26 mouse cellular contexts compared by ENCODE assay signal in the genomic region with DNA sequence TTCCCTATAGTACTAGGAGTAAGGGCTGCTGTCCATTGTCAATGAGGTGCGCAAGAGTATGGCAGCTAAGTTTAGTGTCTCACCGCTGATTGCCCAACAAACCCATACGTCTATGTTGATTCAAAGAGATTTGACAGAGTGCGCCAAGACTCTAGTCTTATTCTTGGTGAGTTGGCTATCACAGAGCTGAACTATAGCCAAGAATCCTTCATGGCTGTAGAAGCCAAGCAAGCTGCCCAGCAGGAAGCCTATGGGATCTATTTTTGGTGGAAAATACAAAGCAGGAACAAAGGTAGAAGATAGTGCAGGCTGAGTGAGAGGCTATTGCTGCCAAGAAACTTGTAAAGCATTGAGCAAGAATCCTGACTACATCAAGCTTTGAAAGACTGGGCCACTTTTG.
DNase-seq lines count a peak whose midpoint lies in the region; ATAC-seq and TF ChIP-seq lines count a peak whose summit lies in the region.
"Had no signal": no experiment of that assay in that cellular context is flagged by ENCODE, and none has a peak within 500 bp of the region (broad histone marks: within the 10 kb centered on the region; RNA-seq: fewer than 3 reads in every experiment).

No protein-coding gene starts in this region.

- TF ChIP-seq CTCF in cerebellum, adult 2 months (IDR thresholded peaks at IDR 0.05; ENCODE audit: borderline replicate concordance, insufficient read depth, low read depth, low read length), result no peak

- H3K36me3 ChIP-seq in midbrain, embryonic 15.5 days (replicated peaks), result no peaks in the 10 kb centered on the region
- H3K36me3 ChIP-seq: hindbrain, embryonic 12.5 days; kidney, embryonic 15.5 days; limb, embryonic 13.5 days; liver, embryonic 12.5 days; neural tube, embryonic 13.5 days; stomach, embryonic 15.5 days had no signal

- intact Hi-C loops in heart, postnatal 14 days (cut with DNase I), result no loop called here

- peaks cover 6% of the 10 kb centered on the region; the same call in 1 of the 2 replicates for H3K4me1 ChIP-seq in cerebellum, adult 2 months (ENCODE audit: control insufficient read depth, insufficient read depth, low read length)
- no peaks in the 10 kb centered on the region for H3K4me1 ChIP-seq in midbrain, embryonic 15.5 days
- H3K4me1 ChIP-seq: forebrain, embryonic 13.5 days; hindbrain, embryonic 12.5 days; kidney, embryonic 15.5 days; limb, embryonic 13.5 days; liver, embryonic 12.5 days; neural tube, embryonic 13.5 days; stomach, embryonic 15.5 days had no signal

- no peak overlapping the region for H3K9ac ChIP-seq in midbrain, embryonic 15.5 days
- H3K9ac ChIP-seq: forebrain, embryonic 13.5 days; hindbrain, embryonic 12.5 days; kidney, embryonic 15.5 days; limb, embryonic 13.5 days; liver, embryonic 12.5 days; neural tube, embryonic 13.5 days; stomach, embryonic 15.5 days had no signal

- no peak for TF ChIP-seq POLR2A in cerebellum, adult 2 months (IDR thresholded peaks at IDR 0.05; ENCODE audit: borderline replicate concordance, insufficient read depth, low read length)

- no peak overlapping the region; the same call in 1 of the 2 replicates for H3K27ac ChIP-seq in cerebellum, adult 2 months (ENCODE audit: insufficient read depth, low read length)
- no peak overlapping the region for H3K27ac ChIP-seq in midbrain, embryonic 15.5 days
- H3K27ac ChIP-seq: forebrain, embryonic 13.5 days; hindbrain, embryonic 12.5 days; kidney, embryonic 15.5 days; limb, embryonic 13.5 days; liver, embryonic 12.5 days; neural tube, embryonic 13.5 days; stomach, embryonic 15.5 days had no signal

- H3K4me2 ChIP-seq in midbrain, embryonic 15.5 days, result no peak overlapping the region
- H3K4me2 ChIP-seq: forebrain, embryonic 13.5 days; hindbrain, embryonic 12.5 days; kidney, embryonic 15.5 days; limb, embryonic 13.5 days; liver, embryonic 12.5 days; neural tube, embryonic 13.5 days; stomach, embryonic 15.5 days had no signal

- no peak for ATAC-seq in midbrain, embryonic 15.5 days (replicated peaks)
- ATAC-seq: CD4-positive, CD25-positive, alpha-beta regulatory T cell, adult 4 months; forebrain, embryonic 13.5 days; intestine, postnatal 0 days; liver, embryonic 12.5 days; midbrain, embryonic 16.5 days had no signal

- H3K4me3 ChIP-seq in cerebellum, adult 2 months (replicated peaks; ENCODE audit: insufficient read depth, low read depth, low read length), result no peak overlapping the region
- no peak overlapping the region for H3K4me3 ChIP-seq in midbrain, embryonic 15.5 days
- H3K4me3 ChIP-seq: forebrain, embryonic 13.5 days; hindbrain, embryonic 12.5 days; kidney, embryonic 15.5 days; limb, embryonic 13.5 days; liver, embryonic 12.5 days; myocyte; neural tube, embryonic 13.5 days; stomach, embryonic 15.5 days had no signal

- H3K27me3 ChIP-seq in cerebellum, adult 2 months (ENCODE audit: control insufficient read depth, insufficient read depth, low read length), result no peaks in the 10 kb centered on the region
- no peaks in the 10 kb centered on the region for H3K27me3 ChIP-seq in midbrain, embryonic 15.5 days (replicated peaks)
- H3K27me3 ChIP-seq: forebrain, embryonic 13.5 days; hindbrain, embryonic 12.5 days; kidney, embryonic 15.5 days; limb, embryonic 13.5 days; liver, embryonic 12.5 days; neural tube, embryonic 13.5 days; stomach, embryonic 15.5 days had no signal

- DNase-seq in heart, adult 18-20 months, result peak; percentile 7 to 15
- DNase-seq in heart, postnatal 14 days, result no peak
- DNase-seq in brain, adult 2 months (ENCODE audit: low read depth, low spot score), result peak; percentile 82
- peak; percentile 52 to 80 for DNase-seq in cerebellum, adult 2 months
- DNase-seq in cerebellum, postnatal 25 days, result peak; percentile 52 to 71
- DNase-seq in lung, postnatal 4 days, result no peak
- no peak for DNase-seq in spleen, adult 18-20 months
- DNase-seq: adrenal gland, postnatal 36 days; kidney, postnatal 36 days; layer of hippocampus, postnatal 36 days; lung, adult 18-20 months; lung, postnatal 14 days; right cerebral cortex, postnatal 4 days; thymus, postnatal 25 days had no signal

- 11% methylated on average over 4 of the region's 4 CpGs for WGBS in cerebellum, adult 2 months
- WGBS in midbrain, embryonic 15.5 days, result 94% methylated on average over 4 of the region's 4 CpGs

- H3K9me3 ChIP-seq in midbrain, embryonic 15.5 days, result no peaks in the 10 kb centered on the region
- H3K9me3 ChIP-seq: forebrain, embryonic 13.5 days; hindbrain, embryonic 12.5 days; kidney, embryonic 15.5 days; limb, embryonic 13.5 days; neural tube, embryonic 13.5 days; stomach, embryonic 15.5 days had no signal

Comparison
In these comparisons a context has a peak if more than half of its experiments do, and no peak if none do; other contexts are left out.
1. DNase-seq: peak in heart, adult 18-20 months (2 of 2), brain, adult 2 months (single experiment), cerebellum, adult 2 months (2 of 2) and cerebellum, postnatal 25 days (2 of 2); none in heart, postnatal 14 days (0 of 2), lung, postnatal 4 days (0 of 2) and spleen, adult 18-20 months (0 of 2).